Mouse (Mus musculus) frontal cortex, postnatal 25 days (tissue): ENCODE measurements around the gene Nrbp1.
"Not testable (repeated sequence)": the region's sequence is repeated elsewhere in the genome, so short reads cannot be mapped to it uniquely, and the experiment has no call there.

Experiments used
- DNase-seq, 2 experiments: peaks; one replicate each; pipeline ENCODE4 v3.0.0; 2022; ENCODE audit warnings: low spot score in 2 of 2

The Nrbp1 gene

DNA sequence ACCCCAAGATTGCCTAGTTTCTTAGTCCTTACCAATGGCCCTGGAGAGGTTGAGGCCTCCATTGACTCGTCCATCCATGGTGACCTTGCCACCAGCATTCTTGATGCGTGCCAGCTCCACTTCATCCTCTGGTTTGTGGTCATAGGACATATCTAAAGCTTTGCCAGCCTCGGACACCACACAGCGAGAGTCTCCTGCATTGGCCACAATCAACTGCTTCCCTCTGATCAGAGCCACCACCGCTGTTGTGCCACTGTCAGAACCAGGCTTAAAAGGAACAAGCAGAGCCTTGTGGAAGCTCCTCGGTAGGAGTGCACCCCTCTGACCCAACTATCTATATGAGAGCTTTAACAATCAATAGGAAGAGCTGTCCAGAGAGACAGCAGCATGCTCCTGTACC, 36.2 kb upstream of the Nrbp1 start:
- DNase-seq, result no peak

DNA sequence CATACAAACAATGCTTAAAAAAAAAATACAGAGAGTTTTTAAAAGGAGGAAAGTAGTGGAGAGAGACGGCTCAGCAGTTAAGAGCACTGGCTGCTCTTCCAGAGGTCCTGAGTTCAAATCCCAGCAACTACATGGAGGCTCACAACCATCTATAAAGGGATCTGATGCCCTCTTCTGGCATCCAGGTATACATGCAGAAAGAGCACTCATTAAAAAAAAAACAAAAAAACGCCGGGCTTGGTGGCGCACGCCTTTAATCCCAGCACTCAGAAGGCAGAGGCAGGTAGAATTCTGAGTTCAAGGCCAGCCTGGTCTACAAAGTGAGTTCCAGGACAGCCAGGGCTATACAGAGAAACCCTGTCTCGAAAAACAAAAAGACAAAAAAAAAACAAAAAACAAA, 24.1 kb upstream of the Nrbp1 start:
- not testable (repeated sequence) for DNase-seq

DNA sequence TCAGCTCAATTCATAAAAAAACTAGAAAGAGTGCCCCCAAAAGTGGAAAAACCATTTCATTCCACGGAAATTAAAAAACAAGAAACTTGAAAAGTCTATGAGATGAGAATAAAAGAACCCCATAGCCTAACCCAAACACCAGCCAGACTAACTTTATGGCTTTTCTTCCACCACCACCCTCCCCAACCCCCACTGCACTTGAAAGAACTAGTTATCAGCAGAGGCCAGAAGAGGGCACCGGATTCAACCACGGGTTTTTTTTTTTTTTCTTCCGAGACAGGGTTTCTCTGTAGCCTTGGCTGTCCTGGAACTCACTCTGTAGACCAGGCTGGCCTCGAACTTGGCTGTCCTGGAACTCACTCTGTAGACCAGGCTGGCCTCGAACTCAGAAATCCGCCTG, 22.4 kb upstream of the Nrbp1 start:
- no peak for DNase-seq

DNA sequence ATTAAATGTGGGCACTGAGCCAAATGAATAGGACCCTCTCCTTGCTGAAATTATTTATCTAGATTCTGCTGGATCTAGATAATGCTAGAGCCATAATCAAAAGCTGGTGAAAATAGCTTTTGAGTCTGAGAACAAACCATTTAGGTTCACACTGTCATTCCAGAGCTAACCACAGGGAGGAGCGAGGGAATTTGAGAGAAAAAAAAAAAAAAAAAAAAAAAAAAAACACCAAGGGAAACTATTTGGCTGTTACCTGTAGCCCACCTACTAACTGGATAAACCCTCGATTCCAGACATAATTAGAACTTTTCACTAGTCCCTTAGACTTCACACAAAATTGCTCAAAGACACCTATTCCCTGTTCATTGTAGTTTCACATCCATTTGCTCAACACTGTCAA, 21.6 kb upstream of the Nrbp1 start:
- DNase-seq, result no peak

DNA sequence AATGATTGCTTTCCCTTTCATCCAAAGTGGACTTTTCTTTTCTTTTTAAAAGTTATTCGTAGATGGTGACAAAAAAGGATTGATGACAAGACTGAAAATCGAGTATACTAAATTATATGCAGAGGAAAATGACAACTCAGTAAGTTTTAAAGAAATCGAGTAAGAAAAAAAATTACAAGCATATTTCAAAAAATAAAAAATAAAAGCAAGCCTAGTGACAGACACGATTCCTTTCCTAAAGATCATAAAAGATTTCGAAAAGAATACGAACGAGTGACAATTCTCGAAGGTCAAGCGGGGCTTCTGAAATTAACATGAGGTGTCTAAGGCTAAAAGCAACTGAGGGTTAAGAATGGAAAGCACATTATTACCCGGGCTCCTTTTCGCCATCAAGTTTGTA, 21.2 kb upstream of the Nrbp1 start:
- no peak for DNase-seq

DNA sequence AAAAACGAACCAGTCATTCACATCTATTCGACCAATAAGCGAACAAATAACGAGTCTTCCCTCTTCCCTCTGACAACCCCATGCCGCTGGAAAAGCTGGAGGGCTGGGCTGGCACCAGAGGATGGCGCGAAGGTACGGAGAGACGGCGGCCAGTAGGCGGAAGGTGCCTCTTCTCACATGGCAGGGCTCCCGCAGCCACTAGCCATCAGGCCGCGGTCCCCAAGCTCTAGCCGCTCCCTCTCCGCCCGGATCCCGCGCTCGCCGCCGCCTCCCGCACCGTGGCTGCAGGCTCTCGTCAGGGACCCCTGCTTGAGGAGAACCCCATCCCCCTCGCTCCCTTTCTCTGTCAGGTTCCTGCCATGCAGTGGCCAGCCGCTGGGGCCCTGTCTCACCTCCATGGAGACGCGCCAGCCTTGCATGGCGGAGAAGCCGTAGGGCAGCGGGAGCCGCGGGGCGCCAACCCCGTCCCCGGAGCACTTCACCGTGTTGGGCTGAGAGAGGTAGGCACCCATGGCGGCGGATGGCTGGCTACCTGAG, 20.7 kb upstream of the Nrbp1 start:
- DNase-seq, result peak in 1 of 2 experiments; percentile 34

DNA sequence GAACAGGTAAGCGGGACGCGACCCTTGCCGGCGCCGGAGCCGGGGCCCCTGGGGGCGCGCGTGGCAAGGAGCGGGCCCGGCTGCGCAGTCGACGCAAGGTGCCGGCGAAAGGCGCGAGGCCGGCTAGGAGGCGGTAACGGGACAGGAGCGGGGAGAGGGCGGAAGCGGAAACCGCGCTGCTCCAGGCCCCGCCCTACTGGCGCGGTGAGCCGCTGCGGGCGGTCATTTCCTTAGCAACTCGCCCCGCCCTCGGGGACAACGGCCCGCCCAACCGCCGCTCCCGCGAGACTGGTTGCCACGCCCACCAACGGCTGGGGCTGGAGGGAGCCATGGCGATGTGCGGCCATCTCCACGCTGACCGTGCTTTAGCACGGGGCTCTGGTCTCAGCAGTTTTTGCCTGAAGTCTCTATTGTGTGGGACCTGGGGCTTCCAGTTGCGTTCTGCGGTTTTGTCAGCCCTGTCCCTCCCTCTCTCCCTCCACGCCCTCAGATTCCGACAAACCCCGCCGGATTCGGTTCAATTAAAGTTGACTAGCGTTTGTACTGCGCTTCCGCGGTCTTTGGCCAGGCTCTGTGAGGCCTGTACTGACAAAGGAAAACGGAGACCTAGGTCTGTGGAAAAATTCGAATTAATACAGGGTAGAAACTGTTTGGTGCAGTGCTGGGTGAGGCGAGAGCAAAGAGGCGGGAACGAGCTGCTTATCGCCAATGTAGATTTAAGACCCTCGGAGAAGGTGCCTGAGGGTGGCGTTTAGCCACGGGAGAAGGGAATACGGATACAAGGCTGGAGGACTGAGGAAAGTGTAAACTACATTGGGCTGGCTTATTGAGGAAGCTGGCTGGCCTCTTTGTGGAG, 20.0 kb upstream of the Nrbp1 start, which contains the start of gene Ppm1g:
Gene Ppm1g (minus strand): TSS at position 240 of the 856 bp plus-strand sequence.
- DNase-seq, result peak; percentile 86 to 92

DNA sequence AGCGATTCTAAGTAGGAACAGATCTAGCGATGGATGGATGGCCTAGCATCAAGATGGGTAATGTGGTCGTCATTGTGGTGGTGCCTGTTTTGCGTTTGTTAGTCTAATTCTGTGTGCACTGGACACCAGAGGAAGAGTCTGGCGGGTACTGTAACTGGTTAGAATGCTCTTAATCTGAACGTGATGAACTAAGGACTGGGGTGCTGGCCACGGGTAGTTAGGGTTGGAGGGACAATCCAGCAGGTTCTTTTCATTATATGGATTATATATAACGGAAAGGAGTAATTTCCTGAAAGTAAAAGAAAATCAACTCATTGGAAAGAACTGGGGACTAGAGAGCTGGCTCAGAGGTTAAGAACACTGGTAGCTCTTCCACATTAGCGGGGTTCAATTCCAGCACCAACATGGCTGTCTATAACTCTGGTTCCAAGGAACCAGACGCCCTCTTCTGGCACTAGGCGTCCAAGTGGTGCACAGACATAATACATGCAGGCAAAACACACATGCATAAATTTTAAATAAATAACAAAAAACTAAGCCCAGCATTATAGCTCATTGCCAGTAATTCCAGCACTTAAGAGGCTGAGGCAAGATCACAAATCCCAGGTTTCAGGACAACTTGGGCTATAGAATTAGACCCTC, 19.2 kb upstream of the Nrbp1 start:
- no peak for DNase-seq

DNA sequence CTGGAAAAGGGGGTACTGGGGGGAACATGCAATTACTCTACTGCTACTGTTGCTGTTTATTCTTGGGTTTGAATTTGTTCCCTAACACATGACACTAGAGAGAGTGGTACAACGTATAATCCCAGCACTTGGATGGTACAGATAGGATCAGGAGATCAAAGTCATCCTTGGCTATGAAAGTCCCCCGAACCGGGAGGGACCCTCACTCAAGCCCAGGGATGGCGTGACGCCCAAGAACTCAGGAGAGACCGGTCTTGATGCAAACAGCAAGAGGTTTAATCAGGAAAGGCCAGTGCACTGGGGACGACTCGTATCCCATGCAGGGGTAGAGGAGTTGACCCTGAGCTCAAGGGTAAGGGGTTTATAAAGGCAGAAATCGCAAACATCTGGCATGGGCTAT, 18.0 kb upstream of the Nrbp1 start:
- DNase-seq, result no peak

DNA sequence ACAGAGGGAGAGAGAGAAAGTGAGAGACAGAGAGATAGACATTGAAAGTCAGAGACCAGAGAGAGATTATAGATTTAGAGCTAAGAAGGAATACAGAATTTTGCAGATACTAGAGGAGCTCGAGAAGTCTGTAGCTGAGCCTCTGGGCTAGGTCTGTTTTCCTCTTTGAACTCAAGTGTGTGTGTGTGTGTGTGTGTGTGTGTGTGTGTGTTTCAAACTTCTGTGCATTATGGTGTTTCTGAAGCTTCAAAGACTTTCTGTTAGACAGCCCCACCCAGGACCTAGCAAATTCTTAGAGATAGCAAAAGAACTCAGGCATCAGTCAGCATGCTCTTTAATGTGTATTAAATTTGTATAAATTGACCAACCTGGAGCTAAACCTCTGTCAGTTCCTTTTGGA, 14.0 kb upstream of the Nrbp1 start:
- DNase-seq, result no peak

DNA sequence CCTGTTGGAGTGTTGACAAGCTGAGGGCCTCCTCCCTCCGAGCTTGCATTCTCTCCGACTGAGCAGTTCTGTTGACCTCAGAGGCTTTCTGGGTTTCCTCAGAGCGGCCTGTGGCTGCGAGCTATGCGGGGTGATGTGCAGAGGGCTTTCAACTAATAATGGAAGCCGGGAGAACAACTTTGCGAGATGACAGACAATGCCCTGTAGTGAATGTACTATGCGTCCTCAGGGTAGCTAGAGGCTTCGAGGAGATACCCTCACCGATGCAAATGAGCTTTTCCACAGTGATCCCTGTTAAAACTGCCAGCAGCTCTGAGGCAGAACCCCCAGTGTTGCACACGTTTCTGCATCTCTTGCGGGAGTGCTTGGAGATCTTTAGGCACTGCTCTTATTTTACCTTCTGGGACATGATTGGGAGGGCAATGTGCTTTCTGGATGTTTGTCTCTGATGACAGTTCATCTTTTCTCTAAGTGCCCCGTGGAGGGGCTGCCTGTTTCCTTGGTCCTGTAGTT, 914 bp downstream of the Nrbp1 start:
- DNase-seq, result no peak

DNA sequence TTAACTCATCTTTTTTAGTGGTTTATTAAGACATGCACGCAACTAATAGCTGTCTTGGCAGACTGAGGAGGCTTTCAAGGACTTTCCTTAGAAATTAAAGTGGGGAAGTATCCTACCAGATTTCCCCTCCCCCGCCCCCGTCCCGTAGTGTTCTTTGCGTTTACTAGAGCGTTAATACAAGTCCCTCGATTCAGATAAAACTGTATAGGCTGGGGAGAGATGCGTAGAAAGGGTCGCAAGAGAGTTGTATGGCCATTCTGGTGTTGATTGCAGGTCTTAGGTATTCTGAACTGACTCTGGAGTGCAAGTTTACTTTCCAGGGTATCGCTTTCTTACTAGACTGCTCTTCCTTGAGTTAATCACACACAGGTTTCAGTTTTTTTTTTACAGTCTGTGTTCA, 1.5 kb downstream of the Nrbp1 start:
- no peak for DNase-seq

DNA sequence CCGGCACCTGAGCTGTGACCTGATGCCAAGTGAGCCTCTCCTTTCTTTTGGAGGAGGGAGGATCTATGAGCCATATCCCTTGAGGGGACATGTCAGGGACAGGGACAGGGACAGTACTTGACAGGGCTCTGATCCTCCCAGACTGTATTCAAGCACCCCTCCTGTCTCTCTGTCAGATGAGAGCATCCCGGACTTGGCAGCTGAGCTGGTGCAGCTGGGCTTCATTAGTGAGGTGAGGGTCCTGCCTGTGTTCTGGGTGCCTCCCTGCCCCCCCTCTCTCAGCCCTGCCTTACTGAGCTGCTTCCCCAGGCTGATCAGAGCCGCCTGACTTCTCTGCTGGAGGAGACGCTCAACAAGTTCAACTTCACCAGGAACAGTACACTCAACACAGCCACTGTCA, 10.1 kb downstream of the Nrbp1 start:
- DNase-seq, result no peak

DNA sequence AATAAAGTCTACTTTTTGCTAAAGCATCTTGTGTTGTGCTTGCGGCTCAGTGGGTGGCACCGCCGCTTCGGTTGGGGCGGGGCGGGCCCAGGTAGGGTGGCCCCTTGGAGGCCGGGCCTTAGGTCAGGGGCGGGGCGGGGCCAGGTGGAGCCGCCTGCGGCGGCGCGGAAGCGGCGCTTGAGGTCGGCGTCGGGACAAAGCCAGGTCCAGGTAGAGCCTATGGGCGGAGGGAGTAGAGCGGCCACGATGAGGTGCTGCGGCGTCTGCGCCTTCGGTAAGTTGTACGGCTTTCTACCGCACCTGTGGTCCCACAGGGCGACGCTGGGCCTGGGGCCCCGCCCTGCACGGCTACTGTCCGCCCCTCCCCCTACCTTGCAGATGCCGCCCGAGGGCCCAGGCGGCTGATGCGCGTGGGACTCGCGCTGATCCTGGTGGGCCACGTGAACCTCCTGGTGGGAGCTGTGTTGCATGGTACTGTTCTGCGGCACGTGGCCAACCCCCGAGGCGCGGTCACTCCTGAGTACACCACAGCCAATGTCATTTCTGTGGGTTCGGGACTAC, 11.0 kb downstream of the Nrbp1 start, which contains the start of gene Krtcap3:
Gene Krtcap3 (plus strand): TSS at position 151 of the 561 bp plus-strand sequence.
- DNase-seq, result no peak

DNA sequence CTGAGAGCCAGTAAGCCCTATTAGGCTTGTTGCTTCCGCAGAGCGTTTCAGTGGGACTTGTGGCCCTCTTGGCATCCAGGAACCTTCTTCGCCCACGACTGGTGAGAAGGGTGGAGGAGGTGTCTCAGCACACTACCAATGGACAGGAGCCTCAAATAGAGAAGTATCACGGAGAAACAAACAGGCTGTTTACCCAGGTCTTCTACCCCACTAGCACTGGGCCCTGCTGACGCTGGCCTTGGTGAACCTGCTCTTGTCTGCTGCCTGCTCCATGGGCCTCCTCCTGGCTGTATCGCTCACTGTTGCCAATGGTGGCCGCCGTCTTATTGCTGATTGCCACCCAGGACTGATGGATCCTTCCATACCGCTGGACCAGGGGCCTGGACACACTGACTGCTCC, 11.5 kb downstream of the Nrbp1 start:
- DNase-seq, result no peak

DNA sequence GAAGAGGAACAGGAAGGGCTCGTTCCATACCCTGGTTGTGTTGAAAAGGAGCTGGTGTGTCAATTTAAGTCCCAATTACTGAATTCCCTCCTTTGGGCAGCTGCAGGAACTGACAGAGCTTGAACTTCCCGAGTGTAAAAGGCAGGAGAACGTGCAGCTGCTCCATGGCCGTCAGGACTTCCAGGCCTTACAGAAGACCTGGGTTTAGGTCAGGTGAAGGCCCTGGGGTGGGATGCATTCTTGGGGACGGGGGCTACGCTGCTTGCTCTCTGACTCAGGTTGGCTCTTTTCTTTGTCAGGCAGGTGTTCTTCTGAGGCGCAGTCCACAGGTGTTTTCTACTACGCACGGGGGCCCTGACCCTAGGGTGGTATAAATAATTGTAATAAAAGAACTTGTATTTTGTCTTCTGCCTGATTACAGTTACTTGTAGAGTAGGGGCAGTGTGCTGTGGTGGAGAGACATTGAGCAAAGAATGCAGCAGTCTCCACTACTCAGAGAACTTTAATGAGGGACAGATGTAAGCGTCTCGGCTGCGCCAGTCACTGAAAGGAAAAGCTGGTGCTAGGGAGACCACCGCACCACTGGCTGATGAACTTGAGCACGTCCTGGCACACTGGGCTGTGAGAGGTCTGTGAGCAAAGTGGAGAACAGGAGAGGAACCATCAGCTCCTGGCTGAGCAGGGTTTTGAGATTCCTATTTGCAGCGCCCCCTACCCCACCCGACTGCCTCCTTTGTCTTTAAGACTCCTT, 12.3 kb downstream of the Nrbp1 start:
- DNase-seq, result no peak

DNA sequence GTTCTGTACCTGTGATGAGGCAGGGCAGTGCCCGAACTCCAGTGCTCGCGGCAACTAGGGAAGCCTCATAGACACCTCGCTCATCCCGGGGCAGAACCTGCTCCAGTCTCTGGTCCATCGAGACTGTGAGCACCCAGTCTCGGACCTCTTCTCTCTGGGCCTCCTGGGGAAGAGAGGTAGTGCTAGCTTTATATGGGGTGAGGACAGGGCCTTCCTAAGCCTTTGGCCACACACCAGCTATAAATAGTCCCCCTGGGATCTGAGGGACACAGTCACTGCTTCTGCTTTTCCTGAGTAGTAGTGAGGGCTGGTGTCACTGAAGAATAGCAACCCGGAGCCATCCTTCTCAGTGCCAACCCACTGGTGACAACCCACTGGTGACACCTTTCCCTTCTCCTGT, 13.1 kb downstream of the Nrbp1 start:
- no peak for DNase-seq

DNA sequence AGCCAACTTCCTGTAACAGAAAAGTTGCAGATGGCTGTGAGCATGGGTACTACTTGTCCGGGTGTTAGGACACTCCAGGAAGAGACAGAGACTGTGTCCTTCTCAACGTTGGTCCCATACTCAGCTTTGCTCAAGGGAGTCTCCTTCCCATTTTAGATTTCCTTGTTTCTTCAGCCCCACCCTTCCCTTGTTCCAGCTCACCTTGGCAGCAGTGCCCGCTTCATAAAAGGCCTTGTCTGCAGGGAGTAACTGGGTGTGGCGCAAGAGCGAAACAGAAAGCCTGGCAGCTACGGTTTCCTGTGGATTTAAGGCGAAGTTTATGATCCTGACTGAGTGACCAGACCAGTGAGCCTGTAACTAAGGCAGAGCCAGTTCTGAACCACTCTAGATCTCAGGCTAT, 13.8 kb downstream of the Nrbp1 start:
- no peak for DNase-seq

DNA sequence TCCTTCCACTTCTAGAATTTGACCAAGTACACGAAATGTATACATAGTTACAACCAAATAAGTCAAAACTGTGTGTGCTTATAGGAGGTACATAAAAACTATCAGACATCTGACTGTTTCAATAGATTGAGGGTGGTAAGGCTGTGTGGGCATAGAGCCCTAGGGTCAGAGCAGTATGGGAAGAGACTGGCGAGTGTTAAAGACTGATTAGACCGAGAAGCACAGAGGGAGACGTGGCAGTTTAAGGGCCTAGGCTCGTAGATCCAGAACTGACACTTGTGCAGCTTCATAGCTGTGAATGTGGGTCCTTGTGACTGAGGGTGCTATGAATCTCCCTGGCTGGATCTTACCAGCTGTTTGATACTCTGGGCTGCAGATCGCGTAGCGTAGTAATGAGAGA, 14.2 kb downstream of the Nrbp1 start:
- DNase-seq, result no peak

DNA sequence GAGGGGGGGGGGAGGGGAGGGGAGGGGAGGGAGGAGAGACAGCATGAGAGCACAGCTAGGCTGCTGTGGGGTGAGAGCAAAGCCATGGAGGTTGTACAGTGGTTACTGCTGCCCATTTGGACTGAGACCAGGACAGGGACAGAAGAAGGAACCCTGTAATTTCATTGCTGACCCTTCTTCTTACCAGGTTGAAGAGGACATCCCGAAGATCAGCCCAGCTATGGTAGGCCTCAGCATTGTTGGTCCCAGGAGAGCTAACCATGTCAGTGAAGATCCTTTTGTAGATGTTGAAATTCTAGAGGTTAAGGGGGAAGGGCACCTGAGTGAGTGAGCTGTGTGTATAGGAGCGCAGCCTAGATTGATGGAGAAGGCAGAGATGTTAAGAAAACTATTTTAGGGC, 14.7 kb downstream of the Nrbp1 start:
- no peak for DNase-seq

DNA sequence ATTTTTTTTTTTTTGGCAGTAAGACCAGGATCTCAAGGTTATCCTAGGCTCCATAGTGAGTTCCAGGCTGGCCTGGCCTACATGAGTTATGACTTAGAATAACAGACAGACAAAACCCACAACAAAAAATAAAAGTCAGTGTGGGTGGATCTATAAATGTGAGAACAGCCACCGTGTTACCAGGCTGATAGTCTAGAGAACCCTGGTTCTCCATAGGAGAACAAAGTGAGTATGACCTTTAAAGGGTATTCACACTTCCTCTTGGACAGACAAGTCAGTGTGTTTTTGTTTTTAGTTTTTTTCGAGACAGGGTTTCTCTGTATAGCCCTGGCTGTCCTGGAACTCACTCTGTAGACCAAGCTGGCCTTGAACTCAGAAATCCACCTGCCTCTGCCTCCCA, 15.3 kb downstream of the Nrbp1 start:
- no peak for DNase-seq

DNA sequence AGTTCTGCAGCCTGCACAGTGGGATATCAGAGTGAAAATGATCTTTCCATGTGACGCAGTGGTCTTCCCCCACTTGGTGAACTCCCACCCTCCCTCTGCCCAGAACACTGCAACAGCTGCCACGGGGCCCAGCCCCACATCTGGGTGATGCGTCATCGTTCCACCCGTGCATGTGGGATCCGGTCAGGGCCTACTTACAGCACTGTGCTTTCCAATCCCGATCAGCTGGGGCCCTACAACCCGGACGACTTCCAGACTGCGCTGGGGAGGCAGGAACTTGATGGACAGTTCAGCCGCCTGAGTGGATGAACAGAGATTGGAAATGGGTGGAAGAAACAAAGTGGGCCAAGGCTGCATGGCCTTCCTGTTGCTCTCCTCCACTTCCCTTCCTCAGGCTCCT, 17.0 kb downstream of the Nrbp1 start:
- no peak for DNase-seq
